Mouse (Mus musculus) embryonic facial prominence, embryonic 14.5 days (tissue): ENCODE data around the gene Mon2. TPM values are rescaled to one million over a fixed set of nuclear protein-coding genes. Genes with fewer than 3 reads are reported as not detected.

Source experiments
- ATAC-seq: fragments of 200-750 bp; cut with Nextera tagmentation; 2 replicates; pipeline ENCODE4 v1.8.0; 2017; ENCODE audit warnings: low read depth, moderate number of reproducible peaks, moderate TSS enrichment
- DNase-seq: peaks from one replicate; pipeline ENCODE4 v3.0.0-alpha.2; 2015; ENCODE audit warnings: low spot score
- H3K27ac ChIP-seq: fragments of 300-500 bp; sonication (generic); replicated peaks from 2 replicates; pipeline ENCODE4 v1.5.1; 2014; ENCODE audit warnings: low read depth, mild to moderate bottlenecking, low read length, moderate library complexity
- H3K27me3 ChIP-seq: fragments of 300-500 bp; sonication (generic); replicated peaks from 2 replicates; pipeline ENCODE4 v1.6.1; 2014; ENCODE audit warnings: low read length; ENCODE audit not compliant: control insufficient read depth, insufficient read depth
- H3K36me3 ChIP-seq: fragments of 300-500 bp; sonication (generic); 2 replicates; pipeline ENCODE4 v1.6.1; 2014; ENCODE audit warnings: low read length, mixed read lengths; ENCODE audit not compliant: control insufficient read depth, insufficient read depth
- H3K4me1 ChIP-seq: fragments of 300-500 bp; sonication (generic); 2 replicates; pipeline ENCODE4 v1.6.1; 2014; ENCODE audit warnings: antibody characterized with exemption, low read length; ENCODE audit not compliant: control insufficient read depth, insufficient read depth
- H3K4me2 ChIP-seq: fragments of 300-500 bp; sonication (generic); 2 replicates; pipeline ENCODE4 v1.6.1; 2014; ENCODE audit warnings: low read depth, mild to moderate bottlenecking, low read length, moderate library complexity, mixed read lengths
- H3K4me3 ChIP-seq: fragments of 300-500 bp; sonication (generic); 2 replicates; pipeline ENCODE4 v1.5.1; 2014; ENCODE audit warnings: low read depth, mild to moderate bottlenecking, low read length
- H3K9ac ChIP-seq: fragments of 300-500 bp; sonication (generic); 2 replicates; pipeline ENCODE4 v1.6.1; 2014; ENCODE audit warnings: low read depth, mild to moderate bottlenecking, low read length, moderate library complexity, mixed read lengths
- H3K9me3 ChIP-seq: fragments of 300-500 bp; sonication (generic); 2 replicates; pipeline ENCODE4 v1.6.1; 2016; ENCODE audit warnings: low read length; ENCODE audit not compliant: control insufficient read depth
- WGBS: fragments of 180-500 bp; shearing (Covaris S2); extraction: QIAGEN DNeasy Blood & Tissue Kit; methylation state at CpG from one replicate; pipeline ENCODE4 v1.1.7; 2014; 5-methylcytosine and 5-hydroxymethylcytosine counted together
- polyA plus RNA-seq: library from polyadenylated mRNA; unstranded; fragments of >200 nt; fragmentation: Nextera tagmentation; extraction: Ambion mirVana; gene quantifications from 2 replicates; pipeline ENCODE4 v1.2.1, GENCODE M21; 2014

Mon2 gene
- polyA plus RNA-seq, 1 experiment from 2014 or later, result 44.5 TPM

GRCm38 (mm10) chr10:122985515-122986319, 90.6 kb downstream of the Mon2 start:
- peak; percentile 88 for ATAC-seq
- peak overlapping the region; percentile 67 for H3K4me3 ChIP-seq
- peaks cover 15% of the 10 kb centered on the region for H3K36me3 ChIP-seq
- peak overlapping the region; percentile 62 for H3K4me2 ChIP-seq
- H3K27ac ChIP-seq, result peak overlapping the region; percentile 99
- no peaks in the 10 kb centered on the region for H3K27me3 ChIP-seq
- DNase-seq, result peak; percentile 95
- peak overlapping the region; percentile 99 for H3K9ac ChIP-seq
- H3K9me3 ChIP-seq, result no peaks in the 10 kb centered on the region
- 0% methylated on average over 2 of the region's 115 CpGs for WGBS
- peaks cover 18% of the 10 kb centered on the region for H3K4me1 ChIP-seq

- Histone ChIP-seq H3K4me3 (peak overlapping the region; percentile 67), H3K9ac (peak overlapping the region; percentile 99), H3K36me3 (peaks cover 17% of the 10 kb centered on the region), H3K27me3 (no peaks in the 10 kb centered on the region), H3K27ac (peak overlapping the region; percentile 99), H3K9me3 (no peaks in the 10 kb centered on the region), H3K4me1 (peaks cover 18% of the 10 kb centered on the region), H3K4me2 (peak overlapping the region; percentile 62)
- ATAC-seq, result no peak
- peak; percentile 56 for DNase-seq
- under 1% methylated on average over 35 of the region's 37 CpGs for WGBS
These were observed 91.1 kb downstream of the Mon2 start for GRCm38 (mm10) chr10:122985252-122985514.

GRCm38 (mm10) chr10:122984531-122985251, 91.6 kb downstream of the Mon2 start:
- DNase-seq, result no peak
- Histone ChIP-seq H3K36me3 (peaks cover 20% of the 10 kb centered on the region), H3K9me3 (no peaks in the 10 kb centered on the region), H3K4me2 (peak overlapping the region; percentile 62), H3K27ac (peak overlapping the region; percentile 99), H3K9ac (peak overlapping the region; percentile 99), H3K4me1 (peaks cover 18% of the 10 kb centered on the region), H3K4me3 (peak overlapping the region; percentile 67), H3K27me3 (no peaks in the 10 kb centered on the region)
- 1% methylated on average over 10 of the region's 10 CpGs for WGBS
- no peak for ATAC-seq

DNA sequence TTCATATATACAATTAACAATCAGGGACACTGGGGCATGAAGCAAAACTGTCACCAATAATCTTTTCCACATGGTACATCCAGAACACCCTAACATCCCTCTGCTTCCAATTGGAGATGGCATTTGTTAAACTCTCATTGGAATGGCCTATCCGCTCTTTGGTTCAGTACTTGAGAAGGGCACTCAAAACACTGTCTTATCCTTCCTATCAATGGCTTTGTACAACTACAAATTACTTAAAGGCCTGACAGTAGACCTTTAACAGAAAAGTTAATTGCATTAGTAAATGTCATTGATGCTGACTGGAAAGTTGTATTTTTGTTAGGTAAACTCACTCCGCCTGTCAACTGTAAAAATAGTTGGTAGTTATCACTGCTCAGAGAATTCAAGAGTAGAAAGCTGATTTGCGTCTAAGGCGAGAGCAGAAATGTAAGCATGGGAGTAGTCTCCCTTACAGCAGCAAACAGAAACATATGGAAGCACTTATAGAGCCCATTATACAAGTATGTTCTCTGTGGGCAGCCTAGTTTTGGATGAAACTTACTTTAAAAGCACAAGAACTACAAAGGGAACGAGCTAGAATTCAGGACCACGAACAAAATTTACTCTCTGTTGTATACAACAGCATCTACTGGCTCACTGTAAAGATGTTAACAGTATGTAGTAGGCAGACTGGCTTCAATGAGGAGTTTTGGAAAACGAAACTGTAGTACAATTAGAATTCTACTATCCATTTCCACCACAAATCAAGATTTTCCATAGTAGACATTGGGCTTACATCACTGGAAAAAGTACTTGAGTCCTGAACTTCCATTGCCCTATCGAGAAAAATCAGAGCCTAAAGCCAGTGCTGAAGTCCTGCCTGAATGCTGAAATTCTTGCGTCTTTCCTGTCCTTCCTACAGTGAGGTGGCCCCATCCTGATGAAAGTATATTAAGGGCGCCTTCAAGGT, 92.5 kb downstream of the Mon2 start:
- ATAC-seq (no peak), DNase-seq (peak; percentile 79)
- Histone ChIP-seq H3K4me2 (peak overlapping the region; percentile 62), H3K9me3 (no peaks in the 10 kb centered on the region), H3K27me3 (no peaks in the 10 kb centered on the region), H3K4me1 (peaks cover 18% of the 10 kb centered on the region), H3K27ac (peak overlapping the region; percentile 99), H3K4me3 (peak overlapping the region; percentile 67), H3K36me3 (peaks cover 24% of the 10 kb centered on the region), H3K9ac (peak overlapping the region; percentile 99)
- 20% methylated on average over 10 of the region's 10 CpGs for WGBS

GRCm38 (mm10) chr10:122982909-122983578, 93.3 kb downstream of the Mon2 start:
- no peaks in the 10 kb centered on the region for H3K27me3 ChIP-seq
- peak overlapping the region; percentile 67 for H3K4me3 ChIP-seq
- peaks cover 18% of the 10 kb centered on the region for H3K4me1 ChIP-seq
- DNase-seq (no peak), ATAC-seq (no peak)
- peak overlapping the region; percentile 99 for H3K27ac ChIP-seq
- H3K9me3 ChIP-seq, result no peaks in the 10 kb centered on the region
- peaks cover 24% of the 10 kb centered on the region for H3K36me3 ChIP-seq
- peak overlapping the region; percentile 62 for H3K4me2 ChIP-seq
- peak overlapping the region; percentile 99 for H3K9ac ChIP-seq
- 63% methylated on average over 11 of the region's 11 CpGs for WGBS

DNA sequence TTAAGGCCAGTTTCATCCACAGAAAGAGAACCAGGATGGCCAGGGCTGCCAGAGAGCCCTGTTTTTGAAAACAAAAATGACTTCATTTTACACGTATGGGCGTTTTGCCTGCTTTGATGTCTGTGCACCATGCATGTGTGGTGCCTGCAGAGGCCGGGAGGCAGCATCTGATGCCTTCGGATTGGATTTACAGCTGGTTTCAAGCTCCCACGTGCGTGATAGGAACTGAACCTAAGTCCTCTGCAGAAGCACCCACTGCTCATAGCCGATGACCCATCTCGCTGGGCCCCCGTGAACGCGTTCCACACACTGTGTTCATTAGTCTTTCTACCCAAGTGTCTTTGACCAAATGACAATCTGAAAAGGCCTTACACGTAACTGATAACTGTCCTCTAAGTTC, 96.2 kb downstream of the Mon2 start:
- H3K9ac ChIP-seq, result no peak overlapping the region
- H3K36me3 ChIP-seq, result peaks cover 24% of the 10 kb centered on the region
- ATAC-seq (no peak), DNase-seq (no peak)
- H3K9me3 ChIP-seq, result no peaks in the 10 kb centered on the region
- 95% methylated on average over 12 of the region's 12 CpGs for WGBS
- H3K4me1 ChIP-seq, result peaks cover 7% of the 10 kb centered on the region; the same call in 1 of the 2 replicates
- no peak overlapping the region for H3K27ac ChIP-seq
- no peak overlapping the region for H3K4me2 ChIP-seq
- no peaks in the 10 kb centered on the region for H3K27me3 ChIP-seq
- no peak overlapping the region for H3K4me3 ChIP-seq

GRCm38 (mm10) chr10:122979356-122979755, 96.9 kb downstream of the Mon2 start:
- no peak overlapping the region for H3K27ac ChIP-seq
- no peaks in the 10 kb centered on the region for H3K27me3 ChIP-seq
- ATAC-seq, result no peak
- no peak overlapping the region for H3K4me3 ChIP-seq
- DNase-seq, result no peak
- no peaks in the 10 kb centered on the region for H3K9me3 ChIP-seq
- H3K4me2 ChIP-seq, result no peak overlapping the region
- peaks cover 7% of the 10 kb centered on the region; the same call in 1 of the 2 replicates for H3K4me1 ChIP-seq
- no peak overlapping the region for H3K9ac ChIP-seq
- peaks cover 24% of the 10 kb centered on the region for H3K36me3 ChIP-seq

DNA sequence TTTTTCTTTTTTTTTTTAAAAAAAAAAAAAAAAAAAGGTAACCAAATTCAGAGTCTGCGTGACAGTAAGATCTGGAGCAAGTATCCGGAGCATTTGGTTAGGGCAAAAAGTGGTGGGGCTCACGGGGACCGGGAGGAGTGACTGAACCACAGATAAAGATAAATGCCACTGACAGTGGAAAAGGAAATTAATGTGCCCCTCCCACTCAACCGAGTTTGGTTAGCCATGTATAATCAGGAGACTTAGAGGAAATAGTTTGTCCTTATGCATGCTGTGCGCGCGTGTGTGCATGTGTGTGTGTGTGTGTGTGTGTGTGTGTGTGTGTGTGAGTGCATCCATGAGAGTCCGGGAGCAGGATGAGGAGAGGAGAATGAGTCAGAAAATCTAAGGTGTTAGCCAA, 100.3 kb downstream of the Mon2 start:
- H3K4me1 ChIP-seq, result no peaks in the 10 kb centered on the region
- H3K36me3 ChIP-seq, result peaks cover 16% of the 10 kb centered on the region
- no peaks in the 10 kb centered on the region for H3K9me3 ChIP-seq
- 0 out of 2 replicates have a peak overlapping the region, but pooled peaks have one; percentile 6 for H3K27ac ChIP-seq
- no peak for ATAC-seq
- H3K9ac ChIP-seq, result no peak overlapping the region
- DNase-seq, result no peak
- H3K4me3 ChIP-seq, result no peak overlapping the region
- no peak overlapping the region for H3K4me2 ChIP-seq
- 77% methylated on average over 9 of the region's 9 CpGs for WGBS
- no peaks in the 10 kb centered on the region for H3K27me3 ChIP-seq
